Mouse (Mus musculus) gastrocnemius, postnatal 4 days (tissue): Measurements from ENCODE around the gene Batf2. TPM values are rescaled to one million over a fixed set of nuclear protein-coding genes. Genes with fewer than 3 reads are reported as not detected.
A peak's percentile ranks its signal among the peaks of the same experiment; 100 is the strongest.
"Not testable (repeated sequence)": the region's sequence is repeated elsewhere in the genome, so short reads cannot be mapped to it uniquely, and the experiment has no call there.

Experiments
- DNase-seq, 2 experiments: peaks; one replicate each; pipeline ENCODE4 v3.0.0; 2021 to 2022; ENCODE audit warnings: low spot score in 2 of 2, mixed read lengths in 2 of 2
- total RNA-seq, 2 experiments: library from RNA; stranded (reverse); gene quantifications; 2 replicates each; pipeline ENCODE4 v1.2.3; 2021

Gene Batf2
- total RNA-seq, 2 experiments from 2014 or later, result 0.26 to 0.42 TPM

DNA sequence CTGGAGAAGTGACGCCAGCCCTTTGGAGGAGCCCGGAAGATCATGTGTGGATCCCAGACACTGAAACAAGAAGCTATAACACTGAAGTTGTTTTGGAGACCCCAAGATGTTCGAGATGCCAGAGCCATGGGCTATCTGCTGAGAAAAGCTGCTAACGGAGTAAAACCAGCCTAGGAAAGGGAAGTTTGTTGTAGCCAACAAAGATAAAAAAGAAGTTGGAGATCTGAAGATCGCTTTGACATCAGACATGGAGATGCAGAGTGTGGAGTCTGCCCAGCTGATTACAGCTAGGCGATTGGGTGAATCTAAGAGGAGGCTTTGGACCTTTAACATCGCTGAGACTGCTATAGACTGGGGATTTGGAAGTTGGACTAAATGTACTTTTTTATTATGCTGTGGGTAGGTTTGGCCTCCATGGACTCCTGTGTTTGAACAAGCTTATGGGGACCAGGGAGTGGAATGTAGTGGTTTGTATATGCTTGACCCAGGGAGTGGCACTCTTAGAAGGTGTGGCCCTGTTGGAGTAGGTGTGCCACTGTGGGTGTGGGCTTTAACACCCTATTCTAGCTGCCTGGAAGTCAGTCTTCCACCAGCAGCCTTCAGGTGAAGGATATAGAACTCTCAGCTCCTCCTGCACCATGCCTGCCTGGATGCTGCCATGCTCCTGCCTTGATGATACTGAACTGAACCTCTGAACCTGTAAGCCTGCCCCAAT lies 10.2 kb upstream of the Batf2 start:
- DNase-seq, result not testable (repeated sequence)

DNA sequence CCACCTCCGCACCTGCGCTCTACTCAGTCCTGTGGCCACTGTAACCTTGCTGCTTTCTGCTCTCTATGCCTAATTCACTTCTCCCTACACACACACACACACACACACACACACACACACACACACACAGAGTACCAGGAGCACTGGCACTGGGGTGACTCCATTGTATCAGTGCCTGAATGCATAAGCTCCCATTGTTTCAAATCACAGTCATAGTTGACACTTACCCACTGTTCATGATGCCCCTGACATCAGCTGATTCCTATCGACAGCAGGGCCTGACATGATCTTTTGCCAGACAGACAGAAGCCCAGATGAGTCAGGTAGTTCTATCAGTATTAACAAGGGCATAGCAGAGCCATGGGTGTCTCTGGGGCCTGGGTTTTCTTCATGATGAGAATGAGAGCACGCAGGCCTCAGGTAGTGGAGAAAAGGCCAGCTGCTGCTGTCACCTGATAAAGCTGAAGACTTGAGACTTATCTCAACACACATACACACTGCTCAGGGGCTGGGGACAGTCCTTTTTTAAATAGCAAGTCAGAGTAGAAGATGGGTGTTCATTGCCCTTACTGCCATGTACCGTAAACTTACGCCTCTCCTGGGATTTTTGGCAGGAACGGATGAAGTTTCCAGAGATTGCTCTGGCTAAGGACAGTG lies 8.5 kb upstream of the Batf2 start:
- DNase-seq, result no peak

DNA sequence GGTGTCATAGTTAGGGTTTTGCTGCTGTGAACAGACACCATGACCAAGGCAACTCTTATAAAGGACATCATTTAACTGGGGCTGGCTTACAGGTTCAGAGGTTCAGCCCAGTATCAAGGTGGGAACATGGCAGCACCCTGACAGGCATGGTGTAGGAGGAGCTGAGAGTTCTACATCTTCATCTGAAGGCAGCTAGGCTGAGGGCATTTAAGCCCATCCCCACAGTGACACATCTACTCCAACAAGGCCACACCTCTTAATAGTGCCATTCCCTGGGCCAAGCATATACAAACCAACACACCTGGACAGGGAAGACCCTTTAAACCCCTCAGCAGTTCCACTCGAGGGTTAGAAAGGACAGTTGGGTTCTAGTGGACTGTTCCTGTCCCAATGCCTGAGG lies 7.6 kb upstream of the Batf2 start:
- not testable (repeated sequence) for DNase-seq

DNA sequence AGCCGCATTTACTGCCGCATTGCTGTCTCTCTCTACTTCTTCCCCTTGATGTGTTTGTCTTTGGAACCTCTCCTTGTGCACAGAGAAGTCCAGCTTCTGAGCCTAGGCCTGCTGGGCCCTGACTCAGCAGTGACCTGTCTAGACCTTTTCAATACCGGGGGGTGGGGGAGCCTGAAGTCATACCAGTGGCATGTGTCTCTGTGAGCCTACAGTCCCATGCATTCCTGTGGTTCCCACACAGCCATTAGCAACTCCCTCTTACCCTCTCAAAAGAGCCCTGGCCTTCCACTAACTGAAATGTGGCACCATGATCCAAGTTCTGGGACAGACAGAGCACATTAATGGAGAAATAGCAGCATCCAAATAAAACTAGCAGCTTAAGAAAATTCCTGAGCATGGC lies 4.4 kb upstream of the Batf2 start:
- DNase-seq, result no peak

DNA sequence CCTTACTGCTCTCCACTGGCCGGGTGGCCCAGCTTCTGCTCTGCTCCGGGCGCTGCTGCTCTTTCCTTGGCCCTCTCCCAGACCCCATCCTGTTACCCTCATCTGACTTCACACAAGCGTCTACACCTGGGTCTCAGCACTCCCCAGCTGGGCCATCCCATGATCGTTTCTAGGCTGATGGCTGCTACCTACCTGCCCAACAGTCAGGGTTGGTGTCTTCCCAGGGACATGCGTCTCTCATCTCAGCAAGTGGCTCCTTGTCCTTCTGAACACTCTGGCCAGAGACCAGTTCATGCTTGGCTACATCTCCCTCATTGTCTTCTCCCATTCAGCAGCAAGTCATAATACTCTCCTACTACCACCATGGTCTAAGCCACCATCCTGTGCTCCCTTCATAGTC lies 1.1 kb upstream of the Batf2 start:
- no peak for DNase-seq

DNA sequence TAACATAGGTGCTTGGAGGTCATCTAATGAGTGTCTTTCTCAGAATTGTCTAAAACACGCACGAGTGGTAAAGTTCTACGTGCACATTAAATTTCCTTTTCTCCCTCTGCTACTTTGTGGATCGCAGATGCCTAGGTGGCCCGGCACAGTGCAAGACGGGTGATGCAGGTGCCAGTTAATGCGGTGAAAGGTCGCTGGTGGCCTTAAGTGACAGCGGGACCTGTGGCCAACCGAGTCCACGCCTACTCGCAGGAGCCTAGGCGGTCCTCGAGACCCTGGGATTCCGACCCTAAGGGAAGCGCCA lies 457 bp upstream of the Batf2 start:
- no peak for DNase-seq

DNA sequence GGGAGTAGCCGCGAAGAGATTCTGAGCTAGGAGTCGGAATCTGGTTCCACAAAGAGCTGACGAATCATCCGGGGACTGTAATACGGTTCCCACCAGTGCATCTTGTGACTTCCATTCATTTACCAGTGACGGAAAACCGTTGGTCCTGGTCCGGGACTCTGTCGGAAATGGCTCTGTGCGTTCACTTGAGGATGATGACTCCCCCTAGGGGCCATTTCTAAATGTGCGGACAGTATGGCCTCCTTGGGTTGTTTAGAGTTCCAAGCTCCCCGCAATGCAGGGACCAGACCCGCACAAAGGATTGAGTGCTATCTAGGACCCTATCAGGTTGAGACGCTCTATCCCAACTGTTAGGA lies 589 bp downstream of the Batf2 start, which contains the start of gene Arl2:
Gene Arl2 (minus strand): TSS at position 155 of the 356 bp plus-strand sequence.
- peak in 1 of 2 experiments; percentile 80 for DNase-seq

DNA sequence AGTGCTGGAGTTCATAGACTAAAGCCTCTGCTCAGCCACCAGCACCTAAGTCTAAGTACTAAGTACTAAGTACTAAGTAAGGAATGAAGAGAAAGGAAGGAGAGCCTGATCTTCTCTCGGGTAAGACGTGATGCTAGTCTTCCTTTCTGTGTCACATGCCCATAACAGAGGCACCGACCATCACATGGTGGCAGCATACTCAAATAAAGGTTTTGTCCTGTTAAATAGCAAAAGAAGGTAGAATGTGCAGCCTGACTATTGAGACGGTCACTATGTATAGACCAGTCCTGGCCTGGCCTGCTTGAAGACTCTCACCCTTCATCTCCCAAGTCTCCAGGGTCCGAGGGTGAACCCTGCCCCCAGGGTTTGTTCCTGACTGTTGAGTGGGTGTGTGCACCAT lies 4.1 kb downstream of the Batf2 start:
- DNase-seq, result no peak

DNA sequence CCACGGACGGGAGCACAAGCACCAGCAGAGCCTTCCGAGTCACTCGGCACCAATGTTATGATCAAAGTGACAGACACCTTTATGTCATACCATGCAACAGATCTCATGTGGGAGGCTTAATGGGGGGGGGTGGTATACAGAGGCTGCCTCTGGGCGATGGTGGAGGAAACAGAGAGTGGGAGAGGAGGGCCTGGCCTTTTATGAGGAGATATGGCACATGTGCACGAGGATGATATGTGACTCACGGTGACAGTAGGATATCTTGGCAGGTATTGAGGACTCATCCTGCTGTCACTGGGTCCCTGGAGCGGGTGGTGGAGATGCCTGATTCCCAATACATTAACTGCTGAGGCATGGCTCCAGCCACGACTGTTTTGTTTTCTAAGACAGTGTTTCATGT lies 14.4 kb downstream of the Batf2 start:
- no peak for DNase-seq

DNA sequence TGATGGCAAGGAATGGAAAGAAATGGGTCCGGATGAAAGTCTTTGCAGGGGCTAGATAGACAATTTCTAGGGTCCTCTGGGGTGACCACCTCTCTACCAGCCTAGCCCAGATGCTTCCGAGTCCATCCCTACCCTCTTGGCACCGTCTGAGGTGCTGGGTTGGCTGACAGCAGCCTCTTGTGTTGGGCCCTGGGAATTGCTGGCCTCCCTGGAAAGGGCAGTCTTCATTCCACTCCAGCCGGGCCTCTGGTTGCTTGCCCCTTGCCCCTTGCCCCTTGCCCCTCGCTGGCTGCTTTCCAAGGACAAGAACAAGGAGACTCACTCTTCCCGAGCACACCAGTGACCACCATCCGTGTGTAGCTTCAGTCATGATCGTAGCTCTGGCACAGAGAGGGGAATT lies 15.6 kb downstream of the Batf2 start:
- DNase-seq, result no peak

DNA sequence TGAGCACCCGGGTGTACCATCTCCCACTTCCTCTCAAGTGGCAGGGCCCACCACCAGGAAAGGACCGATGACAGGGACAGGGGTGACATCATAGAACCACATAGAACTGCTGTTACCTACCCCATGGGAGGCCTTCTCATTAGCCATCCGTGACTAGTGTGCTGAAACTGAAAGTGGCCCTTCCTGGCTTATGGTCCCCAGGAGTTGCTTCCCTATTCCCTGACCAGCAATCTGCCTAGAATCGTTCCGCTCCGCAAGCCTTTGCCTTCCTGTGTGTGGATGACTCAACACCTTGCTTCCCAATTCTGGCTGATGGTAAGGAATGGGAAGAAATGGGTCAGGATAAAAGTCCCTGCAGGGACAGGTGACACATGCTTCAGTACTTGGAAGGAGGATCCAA lies 16.4 kb downstream of the Batf2 start:
- no peak for DNase-seq

DNA sequence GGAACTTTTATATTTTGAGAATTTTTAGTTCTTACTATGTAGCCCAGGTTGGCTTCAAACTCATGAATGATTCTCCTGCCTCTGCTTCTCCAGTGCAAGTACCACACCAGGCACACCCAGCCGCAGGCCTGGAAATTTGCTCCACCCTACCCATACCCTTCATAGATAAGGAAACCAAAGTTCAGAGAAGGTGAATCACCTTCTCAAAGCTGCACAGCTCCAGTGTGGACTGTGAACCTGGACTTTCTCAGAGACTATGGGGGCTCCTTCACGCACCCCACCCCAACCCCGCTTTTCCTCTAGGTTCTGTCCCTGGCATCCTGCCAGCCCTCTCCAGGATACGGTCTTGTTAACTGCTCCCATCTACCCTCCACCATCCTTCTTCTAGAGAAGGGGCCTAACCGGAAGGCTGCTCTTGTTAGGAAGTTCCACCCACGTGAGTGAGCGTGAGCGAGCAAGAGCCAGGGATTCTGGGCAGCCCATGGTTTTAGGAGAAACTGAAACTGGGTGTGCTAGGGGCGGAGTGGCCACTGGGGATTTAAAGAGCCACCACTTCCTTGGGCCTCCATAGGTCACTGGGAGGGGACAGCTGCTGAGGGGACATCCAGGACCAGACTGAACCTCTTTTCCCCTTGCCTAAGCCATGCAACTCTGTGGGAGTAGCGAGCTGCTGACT lies 23.2 kb downstream of the Batf2 start:
- DNase-seq, result no peak

DNA sequence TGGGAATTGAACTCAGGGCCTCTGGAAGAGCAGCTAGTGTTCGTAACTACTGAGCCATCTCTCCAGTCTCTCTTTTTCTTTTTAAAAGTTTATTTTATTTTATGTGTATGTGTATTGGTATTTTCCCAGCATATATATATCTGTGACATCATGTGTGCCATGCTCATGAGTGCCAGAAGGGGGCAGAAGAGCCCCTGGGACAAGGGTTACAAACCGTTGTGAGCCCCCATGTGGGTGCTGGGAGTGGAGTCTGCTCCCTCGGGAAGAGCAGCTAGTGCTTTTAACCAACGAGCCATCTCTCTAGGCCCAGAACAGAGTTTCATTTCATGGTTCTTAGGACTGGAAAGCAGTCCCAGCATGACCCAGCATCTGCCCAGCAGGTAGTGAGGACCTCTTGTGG lies 26.0 kb downstream of the Batf2 start:
- no peak for DNase-seq

DNA sequence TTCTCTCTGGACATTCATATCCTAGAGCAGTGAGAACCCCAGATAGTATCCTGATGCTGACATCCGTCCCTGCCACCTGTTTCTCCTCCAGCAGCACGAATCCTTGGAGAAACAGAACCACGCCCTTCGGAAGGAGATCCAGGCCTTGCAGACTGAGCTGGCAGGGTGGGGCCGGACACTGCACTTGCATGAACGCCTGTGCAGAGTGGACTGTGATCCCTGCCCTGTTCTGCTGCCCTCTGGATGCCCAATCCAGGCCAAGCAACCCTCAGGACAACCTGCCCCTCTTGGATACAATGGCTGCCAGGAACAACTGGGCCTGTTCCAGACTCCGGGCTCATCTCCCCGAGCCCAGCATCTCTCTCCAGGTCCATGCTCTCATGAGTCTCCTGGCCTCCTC lies 30.4 kb downstream of the Batf2 start:
- no peak for DNase-seq

DNA sequence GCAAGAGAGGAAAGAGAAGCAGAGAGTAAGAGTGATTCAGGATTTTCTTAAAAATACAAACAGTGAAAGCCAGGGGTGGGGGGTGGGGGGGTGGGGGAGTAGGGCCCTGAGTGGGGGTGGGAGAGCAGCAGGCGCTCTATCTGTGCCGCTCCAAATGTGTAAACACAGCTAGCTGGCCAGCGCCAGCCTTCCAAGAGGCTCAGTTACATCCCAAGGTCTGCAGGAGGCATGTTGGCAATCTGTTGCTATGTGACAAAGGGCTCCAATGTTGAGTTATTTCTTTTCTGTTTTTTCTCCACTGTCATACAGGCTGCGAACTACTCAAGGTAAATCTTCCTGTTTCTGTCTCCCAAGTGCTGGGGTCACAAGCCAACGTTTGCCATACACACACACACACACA lies 34.0 kb downstream of the Batf2 start:
- DNase-seq, result no peak

DNA sequence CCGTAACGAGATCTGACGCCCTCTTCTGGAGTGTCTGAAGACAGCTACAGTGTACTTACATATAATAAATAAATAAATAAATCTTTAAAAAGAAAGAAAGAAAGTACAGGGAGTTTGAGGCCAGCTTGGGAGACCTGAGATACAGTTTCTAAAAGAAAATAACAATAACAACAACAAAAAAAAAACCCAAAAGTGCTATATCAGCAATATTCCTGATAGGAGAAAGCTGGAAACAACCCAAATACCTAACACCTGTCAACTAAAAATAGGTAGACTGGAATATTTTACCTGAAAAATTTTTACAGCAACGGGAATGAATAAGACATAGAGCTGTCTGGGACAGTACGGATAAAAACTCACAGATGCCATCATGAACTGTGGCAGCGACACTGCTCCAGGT lies 38.0 kb downstream of the Batf2 start:
- DNase-seq, result no peak

DNA sequence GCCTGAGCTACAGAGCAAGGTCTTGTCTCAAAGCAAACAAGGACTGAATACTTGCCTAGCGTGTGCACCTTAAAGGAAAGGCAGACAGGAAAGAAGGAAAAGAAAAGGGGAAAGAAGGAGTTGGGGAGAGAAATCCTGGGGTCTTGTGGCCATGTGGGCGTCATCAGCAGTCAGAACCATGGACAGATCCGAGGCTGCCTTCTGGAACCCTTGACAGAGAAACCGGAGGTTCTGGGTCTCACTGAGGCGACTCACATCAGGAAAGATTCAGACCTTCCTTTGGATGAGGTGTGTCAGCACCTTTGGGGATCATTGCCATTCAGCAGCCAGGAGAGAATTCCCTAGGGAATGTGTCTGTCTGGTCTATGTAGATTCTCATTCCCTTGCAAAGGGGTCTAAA lies 40.8 kb downstream of the Batf2 start:
- no peak for DNase-seq

DNA sequence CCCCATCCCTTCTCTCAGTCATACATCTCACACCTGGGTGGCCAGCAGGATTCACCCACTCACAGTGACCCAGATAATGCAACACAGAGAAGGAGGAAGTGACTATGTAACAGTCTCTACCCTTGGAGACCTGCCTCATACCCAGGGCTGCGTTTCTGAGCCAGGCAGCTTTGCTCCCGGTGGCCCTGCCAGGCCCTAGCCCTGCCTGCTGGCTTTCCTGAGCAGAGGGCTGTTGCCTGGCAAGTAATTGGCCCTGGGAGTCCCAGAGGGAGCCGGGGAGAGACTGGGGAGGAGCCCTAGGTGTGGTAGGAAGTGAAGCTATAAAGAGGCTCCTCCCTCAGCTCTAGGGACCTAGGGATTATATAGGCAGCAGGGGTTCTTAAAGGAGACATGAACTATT lies 41.8 kb downstream of the Batf2 start:
- no peak for DNase-seq

DNA sequence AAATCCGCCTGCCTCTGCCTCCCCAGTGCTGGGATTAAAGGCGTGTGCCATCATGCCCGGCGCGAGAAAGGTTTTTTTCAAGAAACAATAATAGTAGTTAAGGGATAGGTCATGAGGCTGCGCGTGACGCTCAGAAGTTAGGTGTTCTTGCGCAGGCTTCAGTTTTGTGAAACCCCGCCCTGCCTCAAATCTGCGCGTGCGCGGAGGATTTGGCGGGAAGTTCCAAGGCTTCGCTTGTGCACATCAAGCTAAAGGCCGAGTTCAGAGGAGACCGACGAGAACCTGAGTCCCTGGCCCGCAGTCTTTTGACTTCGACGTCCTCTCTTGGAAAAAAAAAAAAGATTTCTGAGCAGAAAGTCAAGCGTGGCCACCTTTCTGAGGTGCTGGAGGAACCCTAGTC lies 43.3 kb downstream of the Batf2 start, which contains the start of gene Majin:
Gene Majin (plus strand): TSS at position 258 of the 400 bp plus-strand sequence.
- DNase-seq, result no peak

DNA sequence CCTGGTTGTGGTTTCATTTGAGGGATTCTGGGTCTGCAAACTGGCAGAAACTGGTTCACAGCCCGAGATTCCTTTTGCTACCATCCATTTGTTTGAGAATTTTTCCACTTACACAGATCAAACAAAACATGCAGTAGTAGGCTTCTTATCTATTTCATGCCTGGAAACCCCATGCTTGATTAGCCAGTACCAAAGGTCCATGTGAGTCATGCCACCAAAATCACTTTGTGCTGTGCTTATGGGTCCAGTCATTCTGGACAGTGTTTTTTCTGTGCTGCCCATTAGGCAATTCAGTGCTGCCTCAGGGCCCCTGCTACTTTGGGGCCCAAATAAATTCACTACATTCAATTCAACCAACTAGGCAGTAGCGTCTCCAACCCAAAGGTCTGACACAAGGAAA lies 63.5 kb downstream of the Batf2 start:
- DNase-seq, result no peak

DNA sequence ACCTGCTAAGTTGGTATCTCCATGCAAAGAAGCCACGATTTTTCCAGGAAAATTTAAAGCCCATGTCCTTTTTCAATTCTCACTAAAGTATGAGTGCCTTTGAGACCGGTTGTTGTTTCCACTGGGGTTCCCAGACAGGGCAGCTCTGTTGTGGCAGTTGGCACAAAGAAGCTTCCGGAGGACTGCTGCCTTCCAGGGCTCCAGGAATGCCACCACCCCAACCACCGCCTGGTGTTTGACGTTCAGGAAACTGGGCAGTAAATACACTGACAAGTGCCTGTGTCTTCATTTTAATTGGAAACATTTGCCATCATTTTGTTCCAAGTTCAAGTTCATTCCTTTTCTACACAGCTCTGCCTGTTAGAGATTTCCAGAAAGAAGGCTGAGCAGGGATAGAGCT lies 65.9 kb downstream of the Batf2 start:
- DNase-seq, result no peak

DNA sequence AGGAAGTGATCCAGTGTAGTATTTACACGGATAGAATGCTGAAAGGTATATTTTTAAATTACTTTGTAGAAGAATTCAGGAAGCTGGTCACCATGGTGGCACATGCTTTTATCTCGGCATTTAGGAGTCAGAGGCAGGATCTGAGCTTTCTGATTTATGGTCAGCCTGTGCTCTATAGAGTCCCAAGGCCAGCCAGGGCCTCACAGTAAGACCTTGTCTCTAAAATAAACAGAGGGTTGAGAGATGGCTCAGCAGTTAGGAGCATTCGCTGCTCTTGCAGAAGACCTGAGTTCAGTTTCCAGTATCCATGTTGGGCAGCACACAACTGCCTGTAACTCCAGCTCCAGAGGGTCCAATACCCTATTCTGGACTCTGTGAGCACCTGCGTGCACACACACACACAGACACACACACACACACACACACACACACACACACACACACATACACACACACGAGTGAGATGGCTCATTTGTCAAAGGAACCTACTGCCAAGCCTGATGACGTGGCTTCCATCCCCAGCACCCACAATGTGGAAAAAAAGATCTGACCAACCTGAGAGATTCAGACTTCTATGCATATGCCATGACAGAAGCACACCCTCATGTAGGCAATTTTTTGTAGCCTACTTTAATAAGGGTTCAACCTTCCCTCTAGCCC lies 75.4 kb downstream of the Batf2 start:
- no peak for DNase-seq
